Mouse (Mus musculus): ENCODE results near the gene Gm26620. TPM values are rescaled to one million over a fixed set of nuclear protein-coding genes. Genes with fewer than 3 reads are reported as not detected.

The Gm26620 gene
- total RNA-seq, 2 experiments from 2014 or later, result 0.48 to 0.60 TPM

GRCm38 (mm10) chr1:170871402-170871801 is 13.5 kb upstream of the Gm26620 start:
- DNase-seq, result no peak

- no peak for DNase-seq
Measured at GRCm38 (mm10) chr1:170871961-170872360, 12.9 kb upstream of the Gm26620 start.

GRCm38 (mm10) chr1:170875676-170876075 is 9.2 kb upstream of the Gm26620 start:
- no peak for DNase-seq

- no peak for DNase-seq
Measured at GRCm38 (mm10) chr1:170876906-170877305, 8.0 kb upstream of the Gm26620 start.

GRCm38 (mm10) chr1:170882915-170883485 is 1.9 kb upstream of the Gm26620 start:
- no peak for DNase-seq

- no peak for DNase-seq
Measured at GRCm38 (mm10) chr1:170884390-170884789, 475 bp upstream of the Gm26620 start.

GRCm38 (mm10) chr1:170886044-170886458 is 1.2 kb downstream of the Gm26620 start:
- no peak for DNase-seq

- DNase-seq, result no peak
Measured at GRCm38 (mm10) chr1:170889310-170889709, 4.4 kb downstream of the Gm26620 start.

- no peak for DNase-seq
Measured at GRCm38 (mm10) chr1:170891646-170892045, 6.8 kb downstream of the Gm26620 start.

- DNase-seq, result no peak
Measured at GRCm38 (mm10) chr1:170892279-170892678, 7.4 kb downstream of the Gm26620 start.

GRCm38 (mm10) chr1:170894603-170895602 is 10.0 kb downstream of the Gm26620 start:
- DNase-seq, result no peak

- DNase-seq, result no peak
Measured at GRCm38 (mm10) chr1:170896651-170897281, 11.9 kb downstream of the Gm26620 start.

GRCm38 (mm10) chr1:170898413-170899075 is 13.7 kb downstream of the Gm26620 start:
- DNase-seq, result no peak

- no peak for DNase-seq
Measured at GRCm38 (mm10) chr1:170900799-170901467, 16.1 kb downstream of the Gm26620 start.

GRCm38 (mm10) chr1:170901536-170902238 is 16.8 kb downstream of the Gm26620 start:
- peak; percentile 75 to 83 for DNase-seq

GRCm38 (mm10) chr1:170903485-170903884 is 18.6 kb downstream of the Gm26620 start:
- DNase-seq, result no peak

GRCm38 (mm10) chr1:170907111-170907455 is 22.2 kb downstream of the Gm26620 start:
- DNase-seq, result no peak

- peak; percentile 21 to 26 for DNase-seq
Measured at GRCm38 (mm10) chr1:170907456-170908191, 22.8 kb downstream of the Gm26620 start.

- DNase-seq, result no peak
Measured at GRCm38 (mm10) chr1:170908341-170908740, 23.5 kb downstream of the Gm26620 start.

GRCm38 (mm10) chr1:170911907-170912660 is 27.2 kb downstream of the Gm26620 start:
- DNase-seq, result no peak
